ENCODE assay signal across 8 mouse cellular contexts in the genomic region with DNA sequence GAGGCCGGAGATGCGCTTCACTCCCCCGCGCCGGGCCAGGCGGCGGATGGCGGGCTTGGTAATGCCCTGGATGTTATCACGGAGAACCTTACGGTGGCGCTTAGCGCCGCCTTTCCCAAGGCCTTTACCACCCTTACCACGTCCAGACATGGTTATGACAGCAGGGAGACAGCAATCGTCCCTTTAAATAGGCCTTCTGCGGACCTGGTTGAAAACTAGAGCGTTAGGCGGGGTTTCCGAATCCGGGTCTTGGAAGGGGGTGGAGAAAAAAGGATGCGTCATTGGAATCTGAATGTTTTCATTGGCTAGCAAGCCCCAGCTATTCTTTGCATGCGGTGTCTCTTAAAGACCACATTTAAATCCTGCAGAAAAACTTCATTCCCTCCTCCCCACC. TPM values are rescaled to one million over a fixed set of nuclear protein-coding genes. Genes with fewer than 3 reads are reported as not detected.
DNase-seq lines count a peak whose midpoint lies in the region; ATAC-seq lines count a peak whose summit lies in the region.

Gene Hist1h4c (minus strand): TSS at position 155 of the 394 bp plus-strand sequence.

- peak; percentile 97 for DNase-seq in CD4-positive, CD25-positive, alpha-beta regulatory T cell, adult 2 months (ENCODE audit: low read depth, low spot score)
- DNase-seq in fat pad, adult 2 months (ENCODE audit: extremely low read depth, low read depth, low spot score) = peak; percentile 80
- DNase-seq in kidney, postnatal 10 days = peak; percentile 98
- peak; percentile 99 for DNase-seq in natural killer cell, adult 2 months (ENCODE audit: low spot score in 2 of 2)

- H3K4me3 ChIP-seq in brown adipose tissue, adult 24 weeks (ENCODE audit: insufficient read depth, low read depth, low read length) = peak within 1 kb of the TSS; percentile 50
- peak within 1 kb of the TSS; percentile 55 for H3K4me3 ChIP-seq in heart, embryonic 13.5 days
- peak within 1 kb of the TSS; percentile 54 for H3K4me3 ChIP-seq in liver, embryonic 12.5 days
- H3K4me3 ChIP-seq in stomach, embryonic 15.5 days (replicated peaks) = peak within 1 kb of the TSS; percentile 45

- peak within 1 kb of the TSS; percentile 83 for H3K9ac ChIP-seq in heart, embryonic 13.5 days
- H3K9ac ChIP-seq in liver, embryonic 12.5 days = peak within 1 kb of the TSS; percentile 79
- peak within 1 kb of the TSS; percentile 6; the same call in 1 of the 2 replicates for H3K9ac ChIP-seq in stomach, embryonic 15.5 days

- H3K36me3 ChIP-seq in heart, embryonic 13.5 days = no peaks in the 10 kb centered on the region
- H3K36me3 ChIP-seq in liver, embryonic 12.5 days = no peaks in the 10 kb centered on the region
- no peaks in the 10 kb centered on the region for H3K36me3 ChIP-seq in stomach, embryonic 15.5 days

- no peaks in the 10 kb centered on the region for H3K27me3 ChIP-seq in heart, embryonic 13.5 days (replicated peaks)
- H3K27me3 ChIP-seq in liver, embryonic 12.5 days (replicated peaks) = no peaks in the 10 kb centered on the region
- H3K27me3 ChIP-seq in stomach, embryonic 15.5 days (replicated peaks) = no peaks in the 10 kb centered on the region

- ATAC-seq in heart, embryonic 13.5 days (ENCODE audit: extremely low read depth, insufficient number of reproducible peaks, low FRiP score, low TSS enrichment) = peak; percentile 81
- peak; percentile 91 for ATAC-seq in liver, embryonic 12.5 days
- peak; percentile 95 for ATAC-seq in stomach, embryonic 15.5 days (ENCODE audit: insufficient read depth, low FRiP score, low read depth)

- peak within 1 kb of the TSS; percentile 16; the same call in 1 of the 2 replicates for H3K27ac ChIP-seq in brown adipose tissue, adult 24 weeks (replicated peaks; ENCODE audit: low read depth, low read length)
- peak within 1 kb of the TSS; percentile 93 for H3K27ac ChIP-seq in heart, embryonic 13.5 days (replicated peaks)
- H3K27ac ChIP-seq in liver, embryonic 12.5 days = peak within 1 kb of the TSS; percentile 100
- peak within 1 kb of the TSS; percentile 94 for H3K27ac ChIP-seq in stomach, embryonic 15.5 days

- 0% methylated on average over 22 of the region's 22 CpGs for WGBS in heart, embryonic 13.5 days
- WGBS in liver, embryonic 12.5 days (ENCODE audit: insufficient replicate concordance) = under 1% methylated on average over 20 of the region's 22 CpGs
- WGBS in stomach, embryonic 15.5 days = under 1% methylated on average over 21 of the region's 22 CpGs

- H3K4me2 ChIP-seq in heart, embryonic 13.5 days = peak within 1 kb of the TSS; percentile 81
- H3K4me2 ChIP-seq in liver, embryonic 12.5 days = peak within 1 kb of the TSS; percentile 65
- H3K4me2 ChIP-seq in stomach, embryonic 15.5 days = peak within 1 kb of the TSS; percentile 55

- H3K4me1 ChIP-seq in brown adipose tissue, adult 24 weeks (ENCODE audit: control insufficient read depth, insufficient read depth, insufficient read length, low read length) = no peaks in the 10 kb centered on the region
- peaks cover 25% of the 10 kb centered on the region for H3K4me1 ChIP-seq in heart, embryonic 13.5 days
- peaks cover 48% of the 10 kb centered on the region for H3K4me1 ChIP-seq in liver, embryonic 12.5 days
- peaks cover 4% of the 10 kb centered on the region; the same call in 1 of the 2 replicates for H3K4me1 ChIP-seq in stomach, embryonic 15.5 days

- no peaks in the 10 kb centered on the region for H3K9me3 ChIP-seq in heart, embryonic 13.5 days
- no peaks in the 10 kb centered on the region for H3K9me3 ChIP-seq in liver, embryonic 12.5 days (replicated peaks)
- no peaks in the 10 kb centered on the region for H3K9me3 ChIP-seq in stomach, embryonic 15.5 days

RNA-seq across cellular contexts. Expression of gene Hist1h4c, which starts in this region (rescaled TPM):
- 2.1 TPM in 1 of 2 replicates, not detected in the other for polyA plus RNA-seq in brown adipose tissue, adult 24 weeks (2012; ENCODE audit: insufficient read depth, insufficient read length, missing spikeins)
- polyA plus RNA-seq in heart, embryonic 13.5 days (2015; fragmentation: Nextera tagmentation; extraction: Ambion mirVana) = 2.4 and 3.7 TPM in 2 replicates
- 8.6 and 11.6 TPM in 2 replicates for polyA plus RNA-seq in liver, embryonic 12.5 days (2016; fragmentation: Nextera tagmentation; extraction: Ambion mirVana)
- polyA plus RNA-seq in stomach, embryonic 15.5 days (2015; fragmentation: Nextera tagmentation; extraction: Ambion mirVana) = 4.0 and 6.1 TPM in 2 replicates

Comparison
In these comparisons a context has a peak if more than half of its experiments do, and no peak if none do; other contexts are left out.
1. Peak in every context shown above with its lines: DNase-seq, ATAC-seq, H3K4me3 ChIP-seq and H3K27ac ChIP-seq.
2. H3K27ac ChIP-seq: peak in every context shown above with its lines; median percentile 100 in liver, embryonic 12.5 days; 94 in stomach, embryonic 15.5 days; 93 in heart, embryonic 13.5 days; 16 in brown adipose tissue, adult 24 weeks.
3. H3K9ac ChIP-seq: peak in every context shown above with its lines; median percentile 83 in heart, embryonic 13.5 days; 79 in liver, embryonic 12.5 days; 6 in stomach, embryonic 15.5 days.